Mouse (Mus musculus) bone marrow, adult 2 months (tissue): ENCODE measurements around the gene Meltf.

Source experiments
- CTCF ChIP-seq: fragments of 200-500 bp; IDR thresholded peaks from 2 replicates; pipeline ENCODE4 v1.5.1; 2011; ENCODE audit warnings: low read length, control low read depth; ENCODE audit not compliant: control insufficient read depth, insufficient read depth
- POLR2A ChIP-seq: fragments of 200-500 bp; IDR thresholded peaks from 2 replicates; pipeline ENCODE4 v1.6.1; 2011; ENCODE audit warnings: low read depth, mild to moderate bottlenecking, control low read depth, low read length, borderline replicate concordance; ENCODE audit not compliant: control insufficient read depth

GRCm38 (mm10) chr16:31918248-31918724 lies 39.7 kb downstream of the Meltf start:
- TF ChIP-seq CTCF, result peak; percentile 78
- TF ChIP-seq POLR2A, result no peak
